Mouse (Mus musculus) spleen, adult 2 months (tissue): ENCODE results near the gene Grap2.

ENCODE experiments used
- CTCF ChIP-seq: fragments of 200-500 bp; IDR thresholded peaks from 2 replicates; pipeline ENCODE4 v1.5.1; 2011; ENCODE audit warnings: mild to moderate bottlenecking, inconsistent platforms; ENCODE audit not compliant: insufficient read depth, insufficient read length, insufficient replicate concordance; ENCODE audit errors: extremely low read depth
- POLR2A ChIP-seq: fragments of 200-500 bp; IDR thresholded peaks from 2 replicates; pipeline ENCODE4 v1.6.1; 2011; ENCODE audit warnings: low read depth, low read length, inconsistent platforms

DNA sequence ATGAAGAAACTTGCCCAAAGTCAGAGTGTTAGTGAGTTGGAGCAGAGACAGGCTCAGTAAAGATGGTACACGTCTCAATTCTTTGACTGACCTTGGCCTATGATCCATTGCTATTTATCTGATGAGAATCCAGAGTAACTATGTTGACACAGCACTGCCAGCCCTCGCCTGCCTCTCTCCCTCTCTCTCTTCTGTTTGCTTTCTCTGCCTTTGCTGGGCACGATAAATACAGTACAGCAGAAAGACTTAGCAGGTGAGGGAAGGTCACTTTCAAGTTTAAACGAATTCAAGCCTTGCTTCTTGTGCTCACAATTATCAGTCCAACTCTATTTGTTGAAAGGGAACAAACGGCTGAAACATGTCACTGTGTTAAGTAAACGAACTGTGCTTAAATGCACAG is 27.0 kb upstream of the Grap2 start:
- no peak for TF ChIP-seq CTCF
- no peak for TF ChIP-seq POLR2A
